Mouse (Mus musculus): ENCODE data around the gene Shkbp1. TPM values are rescaled to one million over a fixed set of nuclear protein-coding genes. Genes with fewer than 3 reads are reported as not detected.
A peak's percentile ranks its signal among the peaks of the same experiment; 100 is the strongest.

The Shkbp1 gene
- total and polyA plus RNA-seq, 3 experiments = 24.2 to 77.0 TPM; not detected in 1

DNA sequence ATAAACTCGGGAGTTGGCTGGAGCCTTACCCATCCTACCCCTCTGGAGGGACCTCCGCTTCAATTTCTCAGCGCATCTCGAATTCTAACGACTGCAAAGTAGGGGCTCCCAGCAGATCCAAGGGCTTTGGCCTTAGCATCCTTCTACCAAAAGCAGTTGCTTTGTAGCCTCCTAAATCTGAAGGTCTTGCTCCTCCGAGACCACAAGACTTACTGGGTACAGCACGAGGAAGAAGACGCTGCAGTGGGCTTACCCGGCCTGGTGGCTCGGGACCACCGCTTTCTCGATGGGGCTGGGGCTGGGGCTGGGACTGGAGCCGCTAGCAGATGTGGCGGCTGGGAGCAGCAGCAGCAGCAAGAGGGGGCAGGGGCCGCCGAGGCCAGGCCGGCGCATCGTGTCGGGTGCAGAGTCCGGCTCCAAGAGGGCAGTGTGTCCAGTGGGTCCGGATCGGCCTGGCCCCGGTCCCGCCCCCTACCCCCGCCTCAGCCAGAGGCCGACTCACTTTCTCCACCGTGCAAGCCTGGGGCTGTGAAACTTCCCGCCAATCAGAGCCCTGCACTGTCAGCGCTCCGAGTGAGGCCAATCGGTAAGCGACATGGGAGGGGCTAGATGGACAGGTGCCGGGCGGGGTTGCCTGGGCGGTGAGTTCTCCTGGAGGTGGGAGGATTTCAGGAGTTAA, 18.5 kb downstream of the Shkbp1 start, which contains the start of gene Ltbp4:
Ltbp4 (minus strand) TSS at position 518 of the 679 bp plus-strand sequence.
- H3K36me3 ChIP-seq (ENCODE audit: control insufficient read depth in 1 of 2, insufficient read depth in 2 of 2, low read length in 2 of 2) = peaks cover 0 to 2% of the 10 kb centered on the region in 2 experiments; a peak in 2 of 4 replicates
- H3K9ac ChIP-seq (ENCODE audit: control insufficient read depth, low read depth, low read length, poor library complexity, severe bottlenecking) = peak within 1 kb of the TSS; percentile 19
- peaks cover 7% of the 10 kb centered on the region; the same call in 1 of the 2 replicates for H3K79me2 ChIP-seq (ENCODE audit: control insufficient read depth, insufficient read depth, low read length, poor library complexity)
- H3K27me3 ChIP-seq (ENCODE audit: control insufficient read depth in 1 of 2, insufficient read depth in 2 of 2, low read length in 2 of 2) = no peaks in the 10 kb centered on the region; a peak in 1 of 4 replicates
- H3K4me1 ChIP-seq (ENCODE audit: control insufficient read depth in 1 of 2, insufficient read depth in 2 of 2, low read length in 2 of 2) = peaks cover 0 to 13% of the 10 kb centered on the region in 2 experiments; a peak in 2 of 4 replicates
- TF ChIP-seq MAX (IDR thresholded peaks at IDR 0.05; ENCODE audit: low read length) = no peak
- TF ChIP-seq UBTF (IDR thresholded peaks at IDR 0.05; ENCODE audit: borderline replicate concordance, insufficient read depth, low read depth, low read length) = no peak
- no peak for TF ChIP-seq CHD2 (IDR thresholded peaks at IDR 0.05; ENCODE audit: low read length)
- TF ChIP-seq MYC (IDR thresholded peaks at IDR 0.05; ENCODE audit: low read depth, low read length) = no peak
- TF ChIP-seq CTCF (IDR thresholded peaks at IDR 0.05 in 2 of 3, conservative IDR thresholded peaks at IDR 0.05 in 1 of 3; ENCODE audit: control insufficient read depth in 1 of 3, insufficient read depth in 1 of 3, low read depth in 2 of 3, low read length in 3 of 3, poor library complexity in 1 of 3, severe bottlenecking in 1 of 3) = no peak
- no peak for TF ChIP-seq RAD21 (IDR thresholded peaks at IDR 0.05; ENCODE audit: low read depth, low read length)
- TF ChIP-seq TAL1 (IDR thresholded peaks at IDR 0.05; ENCODE audit: low read length) = no peak
- no peak for TF ChIP-seq USF2 (IDR thresholded peaks at IDR 0.05; ENCODE audit: borderline replicate concordance in 1 of 2, insufficient read depth in 1 of 2, low read depth in 1 of 2, low read length in 2 of 2)
- no peak for TF ChIP-seq ZMIZ1 (IDR thresholded peaks at IDR 0.05; ENCODE audit: low read depth, low read length)
- TF ChIP-seq HCFC1 (IDR thresholded peaks at IDR 0.05; ENCODE audit: low read depth, low read length) = no peak
- TF ChIP-seq CHD1 (IDR thresholded peaks at IDR 0.05; ENCODE audit: low read depth, low read length) = no peak
- no peak for TF ChIP-seq SIN3A (IDR thresholded peaks at IDR 0.05; ENCODE audit: low read length)
- no peak for TF ChIP-seq POLR2AphosphoS2 (IDR thresholded peaks at IDR 0.05; ENCODE audit: low read length)
- TF ChIP-seq JUND (IDR thresholded peaks at IDR 0.05; ENCODE audit: low read depth, low read length) = no peak
- TF ChIP-seq ZKSCAN1 (IDR thresholded peaks at IDR 0.05; ENCODE audit: low read depth, low read length) = no peak
- TF ChIP-seq MAZ (IDR thresholded peaks at IDR 0.05; ENCODE audit: low read depth, low read length) = no peak
- no peak for TF ChIP-seq MAFK (IDR thresholded peaks at IDR 0.05; ENCODE audit: borderline replicate concordance, low read depth, low read length)
- no peaks in the 10 kb centered on the region for H3K9me3 ChIP-seq (replicated peaks; ENCODE audit: insufficient read depth, low read length)
- H3K4me3 ChIP-seq (ENCODE audit: control insufficient read depth in 1 of 2, insufficient read depth in 1 of 2, low read depth in 2 of 2, low read length in 2 of 2) = peak within 1 kb of the TSS in 1 of 2 experiments; percentile 15; a peak in 1 of 4 replicates
- H3K27ac ChIP-seq (ENCODE audit: control insufficient read depth, low read depth, low read length) = no peak within 1 kb of the TSS
- DNase-seq (ENCODE audit: low read depth, low spot score) = peak; percentile 65

Data from MEL (cell line).